14 mouse cellular contexts compared by ENCODE assay signal in genomic region chr2:27940144-27940543, GRCm38 (mm10). TPM values are rescaled to one million over a fixed set of nuclear protein-coding genes. Genes with fewer than 3 reads are reported as not detected.
DNase-seq lines count a peak whose midpoint lies in the region; ATAC-seq and TF ChIP-seq lines count a peak whose summit lies in the region.
"Had no signal": no experiment of that assay in that cellular context is flagged by ENCODE, and none has a peak within 500 bp of the region (broad histone marks: within the 10 kb centered on the region; RNA-seq: fewer than 3 reads in every experiment).

No protein-coding gene starts in this region.

- no peaks in the 10 kb centered on the region for H3K36me3 ChIP-seq in hindbrain, embryonic 15.5 days
- H3K36me3 ChIP-seq in hindbrain, embryonic 11.5 days (ENCODE audit: control insufficient read depth, insufficient read depth, low read length) = no peaks in the 10 kb centered on the region
- H3K36me3 ChIP-seq in limb, embryonic 14.5 days (ENCODE audit: control insufficient read depth, insufficient read depth, low read length) = peaks cover 77% of the 10 kb centered on the region
- H3K36me3 ChIP-seq: midbrain, embryonic 12.5 days had no signal

- no peak overlapping the region for H3K4me3 ChIP-seq in hindbrain, embryonic 15.5 days
- H3K4me3 ChIP-seq in hindbrain, embryonic 11.5 days (ENCODE audit: low read depth, low read length) = no peak overlapping the region
- H3K4me3 ChIP-seq in limb, embryonic 14.5 days (replicated peaks; ENCODE audit: low read length) = no peak overlapping the region
- H3K4me3 ChIP-seq: midbrain, embryonic 12.5 days; stomach, embryonic 15.5 days had no signal

- H3K9me3 ChIP-seq in hindbrain, embryonic 15.5 days = no peaks in the 10 kb centered on the region
- H3K9me3 ChIP-seq in hindbrain, embryonic 11.5 days (ENCODE audit: control insufficient read depth, low read length) = no peaks in the 10 kb centered on the region
- no peaks in the 10 kb centered on the region for H3K9me3 ChIP-seq in limb, embryonic 14.5 days (ENCODE audit: control insufficient read depth, low read length)
- H3K9me3 ChIP-seq: midbrain, embryonic 12.5 days; stomach, embryonic 15.5 days had no signal

- no peak overlapping the region for H3K4me2 ChIP-seq in hindbrain, embryonic 15.5 days
- no peak overlapping the region for H3K4me2 ChIP-seq in hindbrain, embryonic 11.5 days (replicated peaks; ENCODE audit: low read depth, low read length)
- H3K4me2 ChIP-seq in limb, embryonic 14.5 days (replicated peaks; ENCODE audit: low read depth, low read length, severe bottlenecking) = no peak overlapping the region
- H3K4me2 ChIP-seq: heart, embryonic 11.5 days; midbrain, embryonic 12.5 days; stomach, embryonic 15.5 days had no signal

- peaks cover 11% of the 10 kb centered on the region; the same call in 1 of the 2 replicates for H3K4me1 ChIP-seq in hindbrain, embryonic 15.5 days (replicated peaks)
- no peaks in the 10 kb centered on the region for H3K4me1 ChIP-seq in hindbrain, embryonic 11.5 days (replicated peaks; ENCODE audit: control insufficient read depth, insufficient read depth, low read length)
- H3K4me1 ChIP-seq in limb, embryonic 14.5 days (ENCODE audit: control insufficient read depth, insufficient read depth, low read length) = peaks cover 26% of the 10 kb centered on the region
- H3K4me1 ChIP-seq: midbrain, embryonic 12.5 days had no signal

- peak; percentile 26 to 35 for DNase-seq in cerebellum, postnatal 36 days
- DNase-seq in cerebellum, adult 9-10 months = no peak
- DNase-seq in hindbrain, embryonic 11.5 days (ENCODE audit: low spot score) = no peak
- DNase-seq in gastrocnemius, postnatal 25 days = peak; percentile 56
- no peak for DNase-seq in limb, embryonic 14.5 days (ENCODE audit: low spot score)
- DNase-seq in layer of hippocampus, adult 9-10 months (ENCODE audit: low spot score) = no peak
- DNase-seq: kidney, adult 18-20 months; liver, postnatal 0 days; right cerebral cortex, postnatal 25 days had no signal

- 70% methylated on average over 12 of the region's 12 CpGs for WGBS in hindbrain, embryonic 15.5 days
- WGBS in hindbrain, embryonic 11.5 days = 90% methylated on average over 12 of the region's 12 CpGs
- 88% methylated on average over 12 of the region's 12 CpGs for WGBS in limb, embryonic 14.5 days

- H3K27me3 ChIP-seq in hindbrain, embryonic 15.5 days = no peaks in the 10 kb centered on the region
- H3K27me3 ChIP-seq in hindbrain, embryonic 11.5 days (ENCODE audit: control insufficient read depth, insufficient read depth, low read length) = no peaks in the 10 kb centered on the region
- H3K27me3 ChIP-seq in limb, embryonic 14.5 days (ENCODE audit: control insufficient read depth, insufficient read depth, low read length) = no peaks in the 10 kb centered on the region
- H3K27me3 ChIP-seq: midbrain, embryonic 12.5 days; stomach, embryonic 15.5 days had no signal

- no peak for ATAC-seq in hindbrain, embryonic 15.5 days (ENCODE audit: low FRiP score, low read depth)
- no peak for ATAC-seq in hindbrain, embryonic 11.5 days (ENCODE audit: low FRiP score)
- ATAC-seq in limb, embryonic 14.5 days (ENCODE audit: low FRiP score, low read depth) = no peak
- ATAC-seq: liver, postnatal 0 days had no signal

- H3K27ac ChIP-seq in hindbrain, embryonic 15.5 days (replicated peaks) = peak overlapping the region; percentile 39
- no peak overlapping the region for H3K27ac ChIP-seq in hindbrain, embryonic 11.5 days (ENCODE audit: low read depth, low read length)
- peak overlapping the region; percentile 58; the same call in 1 of the 2 replicates for H3K27ac ChIP-seq in limb, embryonic 14.5 days (replicated peaks; ENCODE audit: low read depth, low read length)
- H3K27ac ChIP-seq: kidney, postnatal 0 days; midbrain, embryonic 12.5 days; stomach, embryonic 15.5 days had no signal

- no peak overlapping the region for H3K9ac ChIP-seq in hindbrain, embryonic 15.5 days
- no peak overlapping the region for H3K9ac ChIP-seq in hindbrain, embryonic 11.5 days (ENCODE audit: low read depth, low read length)
- H3K9ac ChIP-seq in limb, embryonic 14.5 days (ENCODE audit: low read depth, low read length, severe bottlenecking) = no peak overlapping the region
- H3K9ac ChIP-seq: liver, postnatal 0 days; midbrain, embryonic 12.5 days; stomach, embryonic 15.5 days had no signal

- no peak for TF ChIP-seq POLR2A in limb, embryonic 14.5 days (IDR thresholded peaks at IDR 0.05; ENCODE audit: borderline replicate concordance, extremely low read depth, insufficient read depth, insufficient read length)

RNA-seq across cellular contexts. Expression of gene Col5a1, which starts 53.9 kb away (rescaled TPM):
- polyA plus RNA-seq in hindbrain, embryonic 15.5 days (2015; fragmentation: Nextera tagmentation; extraction: Ambion mirVana) = 12.0 and 12.7 TPM in 2 replicates
- 21.4 and 29.0 TPM in 2 replicates for polyA plus RNA-seq in hindbrain, embryonic 11.5 days (2014; fragmentation: Nextera tagmentation; extraction: Ambion mirVana)
- 10 to 100 TPM; 52.3 to 77.1 TPM for total RNA-seq in gastrocnemius, postnatal 25 days (2021)
- 298 and 304 TPM in 2 replicates for polyA plus RNA-seq in limb, embryonic 14.5 days (2012; rRNA removed)
- polyA plus RNA-seq in limb, embryonic 14.5 days (2014; fragmentation: Nextera tagmentation; extraction: Ambion mirVana) = 256 and 260 TPM in 2 replicates

Comparison
In these comparisons a context has a peak if more than half of its experiments do, and no peak if none do; other contexts are left out.
1. DNase-seq: peak in cerebellum, postnatal 36 days (2 of 2) and gastrocnemius, postnatal 25 days (single experiment); none in cerebellum, adult 9-10 months (single experiment), hindbrain, embryonic 11.5 days (single experiment), limb, embryonic 14.5 days (single experiment) and layer of hippocampus, adult 9-10 months (single experiment).